Mouse (Mus musculus) hematopoietic stem cell, adult 5-6 weeks (primary cell): Measurements from ENCODE around the gene Prm3. TPM values are rescaled to one million over a fixed set of nuclear protein-coding genes. Genes with fewer than 3 reads are reported as not detected.

Source experiments
- ATAC-seq, 2 experiments: fragments of 125-278 bp in 1 of 2; replicated peaks in 1 of 2; 2 replicates each; pipeline ENCODE4 v1.8.0; 2016 to 2017; ENCODE audit warnings: inconsistent platforms in 2 of 2, mild to moderate bottlenecking in 2 of 2, moderate number of reproducible peaks in 2 of 2, low read depth in 1 of 2, moderate TSS enrichment in 1 of 2; ENCODE audit not compliant: low FRiP score in 2 of 2, poor library complexity in 2 of 2, severe bottlenecking in 2 of 2, insufficient read depth in 1 of 2, low TSS enrichment in 1 of 2
- total RNA-seq: library from RNA; stranded (forward); fragments of 172-1452, 232-1000 nt; gene quantifications from 2 replicates; pipeline ENCODE4 v1.2.3, GENCODE M21; 2017

Gene Prm3
- total RNA-seq, 1 experiment from 2014 or later: not detected

DNA sequence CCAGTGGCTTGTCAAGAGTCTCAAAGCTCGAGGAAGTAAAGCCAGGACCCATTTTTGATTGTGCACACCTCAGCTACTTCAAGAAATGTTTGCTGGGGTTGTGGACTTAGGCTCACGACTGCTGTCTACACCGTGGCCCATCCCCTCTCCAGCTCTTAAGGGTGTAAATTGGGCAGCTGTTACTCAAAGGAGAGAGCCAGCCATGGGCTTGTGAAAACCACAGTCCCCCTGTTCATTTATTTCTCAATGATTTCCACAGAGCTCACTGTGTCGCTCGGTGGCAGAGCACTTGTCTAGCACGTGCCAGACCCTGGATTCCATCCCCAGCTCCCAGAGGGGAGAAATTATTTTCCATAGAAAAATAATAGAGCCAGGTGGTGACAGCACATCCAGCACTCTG lies 34.5 kb downstream of the Prm3 start:
- no peak for ATAC-seq

- no peak for ATAC-seq
These were observed 36.0 kb downstream of the Prm3 start for GRCm38 (mm10) chr16:10754521-10755296.

- no peak for ATAC-seq
These were observed 40.9 kb downstream of the Prm3 start for GRCm38 (mm10) chr16:10749824-10750223.

GRCm38 (mm10) chr16:10749226-10749625 lies 41.5 kb downstream of the Prm3 start:
- ATAC-seq: no peak

DNA sequence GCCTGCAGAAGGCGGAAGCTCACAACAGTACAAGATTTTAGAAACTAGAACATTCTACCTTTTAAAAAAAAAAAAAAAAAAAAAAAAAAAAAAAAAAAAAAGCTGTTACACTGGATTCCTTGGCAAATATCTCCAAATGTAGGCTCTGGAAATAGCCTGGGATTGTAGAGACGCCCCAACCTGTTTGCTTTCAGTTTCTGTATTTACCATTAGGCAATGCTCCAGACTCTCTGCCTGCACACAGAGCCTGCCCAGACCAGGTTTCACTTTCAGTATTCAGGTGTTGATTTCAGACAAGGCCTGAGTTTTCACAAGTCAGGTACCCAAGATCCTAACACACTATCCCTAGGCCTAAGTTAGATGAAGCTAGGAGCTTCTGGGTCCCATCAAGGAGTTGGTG lies 49.6 kb downstream of the Prm3 start:
- peak; percentile 34 to 52; a peak in 3 of 4 replicates for ATAC-seq

Other genes starting within 250 kb of the Prm3 start
- 6.6 and 13.0 TPM in 2 replicates for gene Dexi, start 247.9 kb downstream of the Prm3 start, total RNA-seq
- 15.0 and 15.4 TPM in 2 replicates for gene Clec16a, start 245.6 kb downstream of the Prm3 start, total RNA-seq
- gene Socs1, start 5.4 kb downstream of the Prm3 start, total RNA-seq: 2.6 and 2.7 TPM in 2 replicates
- not detected in 2 replicates for gene Tnp2, start 2.3 kb downstream of the Prm3 start, total RNA-seq
- not detected in 2 replicates for gene Prm2, start 5.2 kb upstream of the Prm3 start, total RNA-seq
- gene Prm1, start 14.9 kb upstream of the Prm3 start, total RNA-seq: not detected in 2 replicates
- gene Gm11172, start 22.0 kb upstream of the Prm3 start, total RNA-seq: not detected in 2 replicates
- 8.0 and 8.6 TPM in 2 replicates for gene Rmi2, start 44.1 kb upstream of the Prm3 start, total RNA-seq